Mouse (Mus musculus) lung, postnatal 0 days (tissue): ENCODE measurements around the gene Itgb1.

Experiments
- CTCF ChIP-seq: IDR thresholded peaks from 2 replicates; pipeline ENCODE4 v1.5.1; 2016; ENCODE audit warnings: antibody characterized with exemption, mild to moderate bottlenecking
- EP300 ChIP-seq: IDR thresholded peaks from 2 replicates; pipeline ENCODE4 v1.6.1; 2016; ENCODE audit warnings: antibody characterized with exemption, mild to moderate bottlenecking, control low read depth

- TF ChIP-seq CTCF (no peak), EP300 (no peak)
Measured at GRCm38 (mm10) chr8:128735692-128736091, 50.2 kb downstream of the Itgb1 start.
